Comparison of ENCODE assay signal across 1 mouse cellular context in genomic region chr10:59909357-59909847, GRCm38 (mm10).
TF ChIP-seq lines count a peak whose summit lies in the region.

No protein-coding gene starts in this region.

TF ChIP-seq in CH12.LX, 34 proteins besides CTCF, POLR2A, EP300 and RAD21 (continued from another document):
- no peak for TF ChIP-seq JUN (IDR thresholded peaks at IDR 0.05; ENCODE audit: insufficient read depth, low read depth, low read length)
- TF ChIP-seq JUND (conservative IDR thresholded peaks at IDR 0.05; ENCODE audit: low read depth, low read length): no peak
- no peak for TF ChIP-seq MAFK (IDR thresholded peaks at IDR 0.05; ENCODE audit: insufficient replicate concordance, low read length)
- TF ChIP-seq TCF12 (IDR thresholded peaks at IDR 0.05; ENCODE audit: low read depth, low read length): peak; percentile 57; the same call in 1 of the 2 replicates
